Mouse (Mus musculus): ENCODE results near the gene Olfr495. TPM values are rescaled to one million over a fixed set of nuclear protein-coding genes. Genes with fewer than 3 reads are reported as not detected.

Gene Olfr495
- polyA plus RNA-seq (2016; fragmentation: Nextera tagmentation; extraction: Ambion mirVana): not detected in 2 replicates

- 74% methylated on average over 1 of the region's 1 CpGs for WGBS
- H3K27ac ChIP-seq: no peak within 1 kb of the TSS
- no peaks in the 10 kb centered on the region for H3K4me1 ChIP-seq
- H3K9me3 ChIP-seq: no peaks in the 10 kb centered on the region
- no peak for ATAC-seq (ENCODE audit: low FRiP score, low read depth)
- H3K4me2 ChIP-seq (replicated peaks): no peak within 1 kb of the TSS
- H3K27me3 ChIP-seq (replicated peaks): no peaks in the 10 kb centered on the region
- H3K36me3 ChIP-seq: no peaks in the 10 kb centered on the region
- no peak within 1 kb of the TSS for H3K4me3 ChIP-seq
- H3K9ac ChIP-seq: no peak within 1 kb of the TSS
These were observed at the start of gene Olfr495 for GRCm38 (mm10) chr7:108392867-108393266. Gene Olfr495 (plus strand): TSS chr7:108393167.

GRCm38 (mm10) chr7:108346879-108347278 is 46.1 kb upstream of the Olfr495 start, which contains the start of gene Olfr493:
Gene Olfr493 (minus strand): TSS chr7:108346979.
- H3K9ac ChIP-seq: no peak within 1 kb of the TSS
- WGBS: 75% methylated on average over 1 of the region's 1 CpGs
- no peak within 1 kb of the TSS for H3K4me2 ChIP-seq (replicated peaks)
- H3K4me3 ChIP-seq: no peak within 1 kb of the TSS
- H3K27me3 ChIP-seq (replicated peaks): no peaks in the 10 kb centered on the region
- no peak for ATAC-seq (ENCODE audit: low FRiP score, low read depth)
- no peak within 1 kb of the TSS for H3K27ac ChIP-seq
- H3K4me1 ChIP-seq: no peaks in the 10 kb centered on the region
- no peaks in the 10 kb centered on the region for H3K36me3 ChIP-seq
- no peaks in the 10 kb centered on the region for H3K9me3 ChIP-seq

GRCm38 (mm10) chr7:108365035-108365434 is 27.9 kb upstream of the Olfr495 start, which contains the start of gene Olfr494:
Gene Olfr494 (plus strand): TSS chr7:108365335.
- H3K9ac ChIP-seq: no peak within 1 kb of the TSS
- no peak within 1 kb of the TSS for H3K4me3 ChIP-seq
- no peaks in the 10 kb centered on the region for H3K9me3 ChIP-seq
- no peak within 1 kb of the TSS for H3K4me2 ChIP-seq (replicated peaks)
- WGBS: 85% methylated on average over 3 of the region's 3 CpGs
- ATAC-seq (ENCODE audit: low FRiP score, low read depth): no peak
- H3K27ac ChIP-seq: no peak within 1 kb of the TSS
- H3K36me3 ChIP-seq: no peaks in the 10 kb centered on the region
- H3K27me3 ChIP-seq (replicated peaks): no peaks in the 10 kb centered on the region
- no peaks in the 10 kb centered on the region for H3K4me1 ChIP-seq

- Histone ChIP-seq H3K9me3 (no peaks in the 10 kb centered on the region), H3K27me3 (replicated peaks) (no peaks in the 10 kb centered on the region), H3K9ac (no peak within 1 kb of the TSS), H3K4me3 (no peak within 1 kb of the TSS), H3K36me3 (no peaks in the 10 kb centered on the region), H3K4me1 (no peaks in the 10 kb centered on the region), H3K27ac (no peak within 1 kb of the TSS), H3K4me2 (replicated peaks) (no peak within 1 kb of the TSS)
- no peak for ATAC-seq (ENCODE audit: low FRiP score, low read depth)
- 84% methylated on average over 2 of the region's 2 CpGs for WGBS
These were observed 27.2 kb downstream of the Olfr495 start, which contains the start of gene Olfr497 for GRCm38 (mm10) chr7:108420121-108420520. Gene Olfr497 (plus strand): TSS chr7:108420421.

Other genes starting within 250 kb of the Olfr495 start
- not detected in 2 replicates for gene Olfr485, start 233.3 kb upstream of the Olfr495 start, polyA plus RNA-seq (2016; fragmentation: Nextera tagmentation; extraction: Ambion mirVana)
- not detected in 2 replicates for gene Olfr486, start 220.4 kb upstream of the Olfr495 start, polyA plus RNA-seq (2016; fragmentation: Nextera tagmentation; extraction: Ambion mirVana)
- not detected in 2 replicates for gene Olfr487, start 178.5 kb upstream of the Olfr495 start, polyA plus RNA-seq (2016; fragmentation: Nextera tagmentation; extraction: Ambion mirVana)
- not detected in 2 replicates for gene Olfr488, start 134.8 kb upstream of the Olfr495 start, polyA plus RNA-seq (2016; fragmentation: Nextera tagmentation; extraction: Ambion mirVana)
- gene Olfr490, start 104.2 kb upstream of the Olfr495 start, polyA plus RNA-seq (2016; fragmentation: Nextera tagmentation; extraction: Ambion mirVana): not detected in 2 replicates
- gene Olfr491, start 79.7 kb upstream of the Olfr495 start, polyA plus RNA-seq (2016; fragmentation: Nextera tagmentation; extraction: Ambion mirVana): not detected in 2 replicates
- not detected in 2 replicates for gene Olfr492, start 69.5 kb upstream of the Olfr495 start, polyA plus RNA-seq (2016; fragmentation: Nextera tagmentation; extraction: Ambion mirVana)
- not detected in 2 replicates for gene Olfr493, start 46.2 kb upstream of the Olfr495 start, polyA plus RNA-seq (2016; fragmentation: Nextera tagmentation; extraction: Ambion mirVana)
- gene Olfr494, start 27.8 kb upstream of the Olfr495 start, polyA plus RNA-seq (2016; fragmentation: Nextera tagmentation; extraction: Ambion mirVana): not detected in 2 replicates
- not detected in 2 replicates for gene Olfr497, start 27.3 kb downstream of the Olfr495 start, polyA plus RNA-seq (2016; fragmentation: Nextera tagmentation; extraction: Ambion mirVana)
- not detected in 2 replicates for gene Olfr498, start 72.2 kb downstream of the Olfr495 start, polyA plus RNA-seq (2016; fragmentation: Nextera tagmentation; extraction: Ambion mirVana)
- not detected in 2 replicates for gene Olfr502, start 131.9 kb downstream of the Olfr495 start, polyA plus RNA-seq (2016; fragmentation: Nextera tagmentation; extraction: Ambion mirVana)
- not detected in 2 replicates for gene Olfr503, start 151.4 kb downstream of the Olfr495 start, polyA plus RNA-seq (2016; fragmentation: Nextera tagmentation; extraction: Ambion mirVana)
- gene Olfr504, start 172.6 kb downstream of the Olfr495 start, polyA plus RNA-seq (2016; fragmentation: Nextera tagmentation; extraction: Ambion mirVana): not detected in 2 replicates
- gene Olfr506, start 217.6 kb downstream of the Olfr495 start, polyA plus RNA-seq (2016; fragmentation: Nextera tagmentation; extraction: Ambion mirVana): not detected in 2 replicates
- gene Olfr507, start 228.6 kb downstream of the Olfr495 start, polyA plus RNA-seq (2016; fragmentation: Nextera tagmentation; extraction: Ambion mirVana): not detected in 2 replicates
- gene Olfr508, start 236.8 kb downstream of the Olfr495 start, polyA plus RNA-seq (2016; fragmentation: Nextera tagmentation; extraction: Ambion mirVana): not detected in 2 replicates

Data from neural tube, embryonic 12.5 days (tissue).